Mouse (Mus musculus) midbrain, postnatal 0 days (tissue): ENCODE measurements at regions not wholly inside any gene's neighbourhood (a gene's known extent, or its start where the extent isn't known, plus 50 kb on each side); places are given as distances from the start of the nearest gene placed in this dataset.

Experiments used
- ATAC-seq: fragments of 200-750 bp; cut with Nextera tagmentation; 2 replicates; pipeline ENCODE4 v1.8.0; 2017; ENCODE audit warnings: moderate number of reproducible peaks, mild to moderate bottlenecking, moderate TSS enrichment, moderate library complexity; ENCODE audit not compliant: low FRiP score
- DNase-seq: peaks from one replicate; pipeline ENCODE4 v3.0.0-alpha.2; 2015; ENCODE audit warnings: low spot score
- H3K27ac ChIP-seq: fragments of 300-500 bp; sonication (generic); 2 replicates; pipeline ENCODE4 v1.5.1; 2014; ENCODE audit warnings: low read depth, mild to moderate bottlenecking, low read length, mixed read lengths
- H3K27me3 ChIP-seq: fragments of 300-500 bp; sonication (generic); 2 replicates; pipeline ENCODE4 v1.6.1; 2014; ENCODE audit warnings: low read length, control low read depth, mixed read lengths; ENCODE audit not compliant: insufficient read depth
- H3K36me3 ChIP-seq: fragments of 300-500 bp; sonication (generic); 2 replicates; pipeline ENCODE4 v1.6.1; 2014; ENCODE audit warnings: low read length, control low read depth, mixed read lengths; ENCODE audit not compliant: insufficient read depth
- H3K4me1 ChIP-seq: fragments of 300-500 bp; sonication (generic); 2 replicates; pipeline ENCODE4 v1.6.1; 2014; ENCODE audit warnings: mild to moderate bottlenecking, control low read depth, antibody characterized with exemption, low read length, mixed read lengths; ENCODE audit not compliant: insufficient read depth
- H3K4me2 ChIP-seq: fragments of 300-500 bp; sonication (generic); 2 replicates; pipeline ENCODE4 v1.6.1; 2014; ENCODE audit warnings: low read depth, mild to moderate bottlenecking, low read length, mixed read lengths; ENCODE audit not compliant: poor library complexity, severe bottlenecking
- H3K4me3 ChIP-seq: fragments of 300-500 bp; sonication (generic); 2 replicates; pipeline ENCODE4 v1.5.1; 2014; ENCODE audit warnings: low read depth, mild to moderate bottlenecking, low read length, moderate library complexity
- H3K9ac ChIP-seq: fragments of 300-500 bp; sonication (generic); replicated peaks from 2 replicates; pipeline ENCODE4 v1.6.1; 2014; ENCODE audit warnings: mild to moderate bottlenecking, low read length, moderate library complexity, mixed read lengths; ENCODE audit not compliant: poor library complexity, severe bottlenecking
- H3K9me3 ChIP-seq: fragments of 300-500 bp; sonication (generic); 2 replicates; pipeline ENCODE4 v1.6.1; 2016; ENCODE audit warnings: low read length, control low read depth
- CTCF ChIP-seq: IDR thresholded peaks from 2 replicates; pipeline ENCODE4 v1.5.1; 2016; ENCODE audit warnings: antibody characterized with exemption, mild to moderate bottlenecking
- WGBS: fragments of 180-500 bp; shearing (Covaris S2); extraction: QIAGEN DNeasy Blood & Tissue Kit; methylation state at CpG from one replicate; pipeline ENCODE4 v1.1.7; 2014; 5-methylcytosine and 5-hydroxymethylcytosine counted together

- ATAC-seq (no peak), DNase-seq (peak; percentile 24)
- no peak overlapping the region for H3K9ac ChIP-seq
- no peak overlapping the region for H3K27ac ChIP-seq
- H3K4me3 ChIP-seq: no peak overlapping the region
- no peak for TF ChIP-seq CTCF
- WGBS: 13% methylated on average over 1 of the region's 1 CpGs
- H3K27me3 ChIP-seq: no peaks in the 10 kb centered on the region
- no peaks in the 10 kb centered on the region for H3K36me3 ChIP-seq
- H3K4me1 ChIP-seq: no peaks in the 10 kb centered on the region
- H3K9me3 ChIP-seq: no peaks in the 10 kb centered on the region
- no peak overlapping the region for H3K4me2 ChIP-seq
These were observed 347.2 kb downstream of the Fgf9 start for GRCm38 (mm10) chr14:58417545-58417944.

DNA sequence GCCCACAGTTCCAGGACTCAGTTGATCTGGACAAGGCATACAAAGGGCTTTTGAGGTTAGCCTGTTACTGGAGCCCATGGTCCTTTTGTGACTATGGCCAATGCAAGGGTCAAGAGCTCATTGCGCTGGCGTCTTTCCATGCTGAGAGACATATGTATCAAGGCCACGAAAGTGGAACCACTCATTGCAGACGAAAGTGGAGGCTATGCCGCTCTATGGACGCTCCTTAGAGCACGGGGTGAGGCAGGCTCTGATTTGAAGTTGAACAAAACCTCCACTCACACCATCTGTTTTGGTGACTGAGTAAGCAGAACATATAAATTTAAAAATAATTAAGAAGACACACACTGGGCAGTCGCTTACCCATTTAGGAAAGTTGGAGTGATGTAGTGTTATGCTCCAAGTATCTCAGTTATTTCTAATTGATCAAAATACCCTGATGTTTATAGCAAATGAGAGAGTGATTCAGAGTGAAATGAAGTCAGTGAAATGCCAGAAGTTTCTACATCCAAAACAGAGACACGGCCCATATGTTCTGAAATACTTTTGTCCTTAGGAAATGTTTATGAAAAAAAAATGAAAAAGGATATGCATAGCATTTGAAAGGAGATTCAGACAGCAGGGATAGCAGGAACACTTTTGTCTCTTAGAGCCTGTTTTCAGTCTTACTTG, 321.8 kb downstream of the Fgf9 start:
- ATAC-seq: no peak
- WGBS: 92% methylated on average over 9 of the region's 9 CpGs
- Histone ChIP-seq H3K9ac (no peak overlapping the region), H3K36me3 (no peaks in the 10 kb centered on the region), H3K4me2 (no peak overlapping the region), H3K27ac (no peak overlapping the region), H3K9me3 (no peaks in the 10 kb centered on the region), H3K4me3 (no peak overlapping the region), H3K4me1 (no peaks in the 10 kb centered on the region), H3K27me3 (no peaks in the 10 kb centered on the region)
- DNase-seq: no peak
- TF ChIP-seq CTCF: no peak

- Histone ChIP-seq H3K4me1 (no peaks in the 10 kb centered on the region), H3K36me3 (no peaks in the 10 kb centered on the region), H3K4me2 (no peak overlapping the region), H3K27me3 (no peaks in the 10 kb centered on the region), H3K9me3 (no peaks in the 10 kb centered on the region), H3K27ac (no peak overlapping the region), H3K9ac (no peak overlapping the region), H3K4me3 (no peak overlapping the region)
- DNase-seq (peak; percentile 6), ATAC-seq (no peak)
- no peak for TF ChIP-seq CTCF
- WGBS: 88% methylated on average over 2 of the region's 2 CpGs
These were observed 320.4 kb downstream of the Fgf9 start for GRCm38 (mm10) chr14:58390741-58391140.

GRCm38 (mm10) chr14:58387348-58388000, 317.1 kb downstream of the Fgf9 start:
- no peak overlapping the region for H3K27ac ChIP-seq
- no peaks in the 10 kb centered on the region for H3K27me3 ChIP-seq
- no peaks in the 10 kb centered on the region for H3K9me3 ChIP-seq
- H3K4me1 ChIP-seq: no peaks in the 10 kb centered on the region
- WGBS: 74% methylated on average over 9 of the region's 9 CpGs
- no peak for TF ChIP-seq CTCF
- H3K4me3 ChIP-seq: no peak overlapping the region
- no peak overlapping the region for H3K4me2 ChIP-seq
- H3K36me3 ChIP-seq: no peaks in the 10 kb centered on the region
- no peak for ATAC-seq
- no peak for DNase-seq
- no peak overlapping the region for H3K9ac ChIP-seq

DNA sequence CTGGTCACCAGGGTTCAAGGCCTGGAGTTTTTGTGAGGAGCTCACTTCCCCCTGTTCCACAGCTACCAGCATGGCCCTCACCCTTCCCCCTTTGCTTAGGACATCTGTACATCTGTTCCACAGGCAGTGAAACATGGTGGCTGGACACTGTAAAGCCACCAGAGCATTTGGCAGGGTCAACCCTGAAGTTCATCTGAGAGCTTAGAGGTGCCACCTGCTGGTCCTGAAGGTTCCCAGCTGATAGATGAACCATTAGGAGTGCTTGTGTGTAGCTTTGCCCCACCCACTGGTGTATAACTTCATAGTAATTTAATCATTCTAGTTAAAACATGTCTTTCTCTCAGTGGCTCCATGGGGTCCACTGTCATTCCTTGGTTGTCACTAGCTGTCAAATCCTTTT, 304.7 kb downstream of the Fgf9 start:
- Histone ChIP-seq H3K9ac (no peak overlapping the region), H3K9me3 (peaks cover 4% of the 10 kb centered on the region; the same call in 1 of the 2 replicates), H3K4me2 (no peak overlapping the region), H3K4me3 (no peak overlapping the region), H3K27me3 (no peaks in the 10 kb centered on the region), H3K36me3 (no peaks in the 10 kb centered on the region), H3K4me1 (no peaks in the 10 kb centered on the region), H3K27ac (no peak overlapping the region)
- ATAC-seq (no peak), DNase-seq (no peak)
- TF ChIP-seq CTCF: no peak

DNA sequence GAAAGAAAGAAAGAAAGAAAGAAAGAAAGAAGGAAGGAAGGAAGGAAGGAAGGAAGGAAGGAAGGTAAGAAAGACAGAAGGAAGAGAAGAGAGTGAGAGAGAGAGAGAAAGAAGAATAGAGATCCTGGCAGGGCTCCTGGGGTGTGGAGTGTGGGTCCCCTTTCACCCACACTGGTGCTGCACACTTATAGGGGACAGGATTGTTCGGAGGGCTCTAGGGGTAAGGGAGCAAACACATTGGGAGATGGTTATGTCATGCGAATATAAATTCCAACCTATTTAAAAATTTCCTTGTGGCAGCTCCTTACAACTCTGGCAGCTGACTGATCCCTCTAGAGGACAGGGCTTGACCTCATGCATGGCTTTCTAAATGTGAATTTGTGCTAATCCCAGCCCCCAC, 286.5 kb downstream of the Fgf9 start:
- H3K9me3 ChIP-seq: no peaks in the 10 kb centered on the region
- H3K36me3 ChIP-seq: no peaks in the 10 kb centered on the region
- ATAC-seq: no peak
- H3K4me2 ChIP-seq: no peak overlapping the region
- no peak overlapping the region for H3K4me3 ChIP-seq
- H3K9ac ChIP-seq: no peak overlapping the region
- no peaks in the 10 kb centered on the region for H3K4me1 ChIP-seq
- WGBS: 70% methylated on average over 2 of the region's 2 CpGs
- no peak overlapping the region for H3K27ac ChIP-seq
- H3K27me3 ChIP-seq: no peaks in the 10 kb centered on the region
- no peak for DNase-seq
- no peak for TF ChIP-seq CTCF
